Mouse (Mus musculus) mouse trophoblast stem cell (cell line): ENCODE measurements around the gene Ptprc.

ENCODE experiments used
- in situ Hi-C, 2 experiments: fragments of 300-500 bp; cut with MseI, MboI; formaldehyde crosslinking; loops; 2 replicates in 1 of 2; 3 replicates in 1 of 2; pipeline ENCODE4 v1.15.1; 2025

Ptprc gene

GRCm38 (mm10) chr1:138175494-138175893, at the start of gene Ptprc:
Ptprc (minus strand) TSS chr1:138175708.
- in situ Hi-C loops, result no loop called here

- in situ Hi-C loops, result no loop called here
These were observed 39.4 kb upstream of the Ptprc start for GRCm38 (mm10) chr1:138214736-138215458.

- in situ Hi-C loops, result no loop called here
These were observed 35.0 kb upstream of the Ptprc start for GRCm38 (mm10) chr1:138210387-138211024.

GRCm38 (mm10) chr1:138209751-138210150, 34.2 kb upstream of the Ptprc start:
- in situ Hi-C loops, result no loop called here

- in situ Hi-C loops, result no loop called here
These were observed 30.5 kb upstream of the Ptprc start for GRCm38 (mm10) chr1:138206041-138206440.

GRCm38 (mm10) chr1:138191689-138192508, 16.4 kb upstream of the Ptprc start:
- in situ Hi-C loops, result no loop called here

GRCm38 (mm10) chr1:138188131-138188530, 12.6 kb upstream of the Ptprc start:
- in situ Hi-C loops, result no loop called here

- in situ Hi-C loops, result no loop called here
These were observed 10.4 kb upstream of the Ptprc start for GRCm38 (mm10) chr1:138185904-138186303.

GRCm38 (mm10) chr1:138180081-138180480, 4.6 kb upstream of the Ptprc start:
- in situ Hi-C loops, result no loop called here

- in situ Hi-C loops, result no loop called here
These were observed 609 bp downstream of the Ptprc start for GRCm38 (mm10) chr1:138174705-138175492.

- in situ Hi-C loops, result no loop called here
These were observed 1.4 kb downstream of the Ptprc start for GRCm38 (mm10) chr1:138174143-138174542.

GRCm38 (mm10) chr1:138173669-138174068, 1.8 kb downstream of the Ptprc start:
- in situ Hi-C loops, result no loop called here

GRCm38 (mm10) chr1:138172547-138172946, 3.0 kb downstream of the Ptprc start:
- in situ Hi-C loops, result no loop called here

- in situ Hi-C loops, result no loop called here
These were observed 3.4 kb downstream of the Ptprc start for GRCm38 (mm10) chr1:138172096-138172495.

- in situ Hi-C loops, result no loop called here
These were observed 9.2 kb downstream of the Ptprc start for GRCm38 (mm10) chr1:138166233-138166771.

GRCm38 (mm10) chr1:138162638-138163037, 12.9 kb downstream of the Ptprc start:
- in situ Hi-C loops, result no loop called here

GRCm38 (mm10) chr1:138158921-138159320, 16.6 kb downstream of the Ptprc start:
- in situ Hi-C loops, result no loop called here

- in situ Hi-C loops, result no loop called here
These were observed 17.3 kb downstream of the Ptprc start for GRCm38 (mm10) chr1:138158236-138158635.

GRCm38 (mm10) chr1:138157709-138158108, 17.8 kb downstream of the Ptprc start:
- in situ Hi-C loops, result no loop called here

- in situ Hi-C loops, result no loop called here
These were observed 18.5 kb downstream of the Ptprc start for GRCm38 (mm10) chr1:138157008-138157407.

GRCm38 (mm10) chr1:138154185-138154785, 21.2 kb downstream of the Ptprc start:
- in situ Hi-C loops, result no loop called here
